Mouse (Mus musculus) granulocyte monocyte progenitor cell, adult 5-6 weeks (primary cell): ENCODE data around the gene Cask. TPM values are rescaled to one million over a fixed set of nuclear protein-coding genes. Genes with fewer than 3 reads are reported as not detected.

Source experiments
- ATAC-seq: replicated peaks from 2 replicates; pipeline ENCODE4 v1.8.0; 2016; ENCODE audit warnings: mild to moderate bottlenecking, moderate TSS enrichment, inconsistent platforms; ENCODE audit not compliant: poor library complexity, severe bottlenecking
- total RNA-seq, 2 experiments: library from RNA; stranded (forward) in 1 of 2; stranded (reverse) in 1 of 2; fragments of 200-712, 200-1000 nt in 1 of 2; fragments of >200 nt in 1 of 2; fragmentation: Nextera tagmentation in 1 of 2; gene quantifications; 2 replicates each; pipeline ENCODE4 v1.2.3; 2014 to 2017

The Cask gene
- total RNA-seq, 2 experiments from 2014 or later: 30.8 to 33.1 TPM

GRCm38 (mm10) chrX:13652291-13652690, 198.9 kb downstream of the Cask start:
- ATAC-seq: peak; percentile 65

GRCm38 (mm10) chrX:13651889-13652288, 199.3 kb downstream of the Cask start:
- ATAC-seq: no peak

- ATAC-seq: no peak
Measured at GRCm38 (mm10) chrX:13638894-13639293, 212.3 kb downstream of the Cask start.

GRCm38 (mm10) chrX:13636398-13636797, 214.8 kb downstream of the Cask start:
- ATAC-seq: peak; percentile 94

- ATAC-seq: peak; percentile 74
Measured at GRCm38 (mm10) chrX:13631599-13632283, 219.4 kb downstream of the Cask start, which contains the start of gene Gpr34. Gene Gpr34 (plus strand): TSS chrX:13632089.

GRCm38 (mm10) chrX:13622654-13623053, 228.5 kb downstream of the Cask start:
- no peak for ATAC-seq

GRCm38 (mm10) chrX:13621473-13621872, 229.7 kb downstream of the Cask start:
- no peak for ATAC-seq

- ATAC-seq: no peak
Measured at GRCm38 (mm10) chrX:13618476-13618875, 232.7 kb downstream of the Cask start.

- ATAC-seq: peak; percentile 77
Measured at GRCm38 (mm10) chrX:13617294-13617693, 233.9 kb downstream of the Cask start.

- ATAC-seq: peak; percentile 91
Measured at GRCm38 (mm10) chrX:13616726-13617125, 234.4 kb downstream of the Cask start.

- ATAC-seq: no peak
Measured at GRCm38 (mm10) chrX:13612115-13612514, 239.1 kb downstream of the Cask start.

GRCm38 (mm10) chrX:13611114-13611513, 240.1 kb downstream of the Cask start:
- ATAC-seq: no peak

GRCm38 (mm10) chrX:13607752-13608151, 243.4 kb downstream of the Cask start:
- ATAC-seq: no peak

GRCm38 (mm10) chrX:13606741-13607140, 244.4 kb downstream of the Cask start:
- no peak for ATAC-seq

- ATAC-seq: peak; percentile 81
Measured at GRCm38 (mm10) chrX:13599966-13600365, 251.2 kb downstream of the Cask start.

- peak; percentile 80 for ATAC-seq
Measured at GRCm38 (mm10) chrX:13599373-13599772, 251.8 kb downstream of the Cask start.

- ATAC-seq: no peak
Measured at GRCm38 (mm10) chrX:13577647-13578046, 273.5 kb downstream of the Cask start.

- peak; percentile 96 for ATAC-seq
Measured at GRCm38 (mm10) chrX:13576606-13577005, 274.6 kb downstream of the Cask start.

- no peak for ATAC-seq
Measured at GRCm38 (mm10) chrX:13574872-13575271, 276.3 kb downstream of the Cask start.

GRCm38 (mm10) chrX:13574298-13574697, 276.9 kb downstream of the Cask start:
- no peak for ATAC-seq

GRCm38 (mm10) chrX:13554504-13554903, 296.7 kb downstream of the Cask start:
- no peak for ATAC-seq

- ATAC-seq: no peak
Measured at GRCm38 (mm10) chrX:13552288-13552687, 298.9 kb downstream of the Cask start.
